Mouse (Mus musculus) ES-E14 (cell line): ENCODE results near the gene Col1a1.

ENCODE experiments used
- CHD2 ChIP-seq: IDR thresholded peaks from 2 replicates; pipeline ENCODE4 v1.6.1; 2014; ENCODE audit warnings: mild to moderate bottlenecking, low read depth, low read length, inconsistent platforms
- HCFC1 ChIP-seq: IDR thresholded peaks from 2 replicates; pipeline ENCODE4 v1.6.1; 2012; ENCODE audit warnings: low read length, inconsistent platforms, borderline replicate concordance; ENCODE audit not compliant: insufficient read depth
- MAFK ChIP-seq: IDR thresholded peaks from 2 replicates; pipeline ENCODE4 v1.6.1; 2014; ENCODE audit warnings: mild to moderate bottlenecking, low read depth, low read length, inconsistent platforms; ENCODE audit not compliant: insufficient read depth
- ZC3H11A ChIP-seq: IDR thresholded peaks from 2 replicates; pipeline ENCODE4 v1.6.1; 2012; ENCODE audit warnings: low read depth, mild to moderate bottlenecking, inconsistent platforms, low read length, borderline replicate concordance
- ZNF384 ChIP-seq: IDR thresholded peaks from 2 replicates; pipeline ENCODE4 v1.6.1; 2012; ENCODE audit warnings: low read depth, low read length, inconsistent platforms

DNA sequence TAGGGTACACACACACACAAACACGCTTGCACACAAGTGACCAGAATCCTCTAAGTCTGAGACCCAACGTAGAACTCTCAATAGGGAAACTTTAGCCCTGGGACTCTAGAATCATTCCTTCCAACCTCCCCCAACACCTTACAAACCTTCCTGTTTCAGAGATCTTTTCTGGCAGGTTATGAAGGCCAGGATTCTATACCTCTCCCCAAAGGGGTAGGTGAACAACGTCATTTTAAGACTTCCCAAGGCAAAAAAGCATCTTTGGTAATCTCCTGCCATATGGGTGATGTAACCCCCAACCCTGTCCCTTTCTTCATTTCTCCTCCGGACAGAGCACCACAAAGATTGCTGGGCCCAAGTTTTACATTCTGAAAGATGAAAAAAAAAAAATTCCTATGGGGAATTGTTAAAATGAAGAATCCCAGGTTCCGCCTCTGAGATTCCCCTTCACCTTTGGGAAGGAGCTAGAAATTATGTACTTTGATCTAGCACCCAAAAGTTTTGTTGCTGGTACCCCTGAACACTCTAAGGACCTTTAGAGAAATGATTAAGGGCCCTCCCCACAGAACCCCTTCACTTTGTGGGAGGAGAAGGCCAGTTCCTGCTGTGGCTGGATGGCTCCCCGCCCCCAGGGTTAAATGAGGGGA is 54.2 kb downstream of the Col1a1 start:
- no peak for TF ChIP-seq ZNF384
- no peak for TF ChIP-seq ZC3H11A
- no peak for TF ChIP-seq HCFC1
- no peak for TF ChIP-seq MAFK
- TF ChIP-seq CHD2: no peak
